Mouse (Mus musculus) hindbrain, embryonic 13.5 days (tissue): ENCODE data around the gene Anp32e. TPM values are rescaled to one million over a fixed set of nuclear protein-coding genes. Genes with fewer than 3 reads are reported as not detected.

Experiments used
- ATAC-seq: fragments of 200-750 bp; cut with Nextera tagmentation; 2 replicates; pipeline ENCODE4 v1.8.0; 2017; ENCODE audit warnings: moderate TSS enrichment; ENCODE audit not compliant: low FRiP score
- H3K27ac ChIP-seq: fragments of 300-500 bp; sonication (generic); 2 replicates; pipeline ENCODE4 v1.5.1; 2015; ENCODE audit warnings: inconsistent platforms, mild to moderate bottlenecking, moderate library complexity
- H3K27me3 ChIP-seq: fragments of 300-500 bp; sonication (generic); 2 replicates; pipeline ENCODE4 v1.6.1; 2015; ENCODE audit warnings: mild to moderate bottlenecking, inconsistent platforms
- H3K36me3 ChIP-seq: fragments of 300-500 bp; sonication (generic); 2 replicates; pipeline ENCODE4 v1.6.1; 2015; ENCODE audit warnings: mild to moderate bottlenecking, inconsistent platforms
- H3K4me1 ChIP-seq: fragments of 300-500 bp; sonication (generic); replicated peaks from 2 replicates; pipeline ENCODE4 v1.6.1; 2015; ENCODE audit warnings: inconsistent platforms
- H3K4me2 ChIP-seq: fragments of 300-500 bp; sonication (generic); 2 replicates; pipeline ENCODE4 v1.6.1; 2015; ENCODE audit warnings: inconsistent platforms, mild to moderate bottlenecking, moderate library complexity
- H3K4me3 ChIP-seq: fragments of 300-500 bp; sonication (generic); 2 replicates; pipeline ENCODE4 v1.5.1; 2015; ENCODE audit warnings: mild to moderate bottlenecking, inconsistent platforms
- H3K9ac ChIP-seq: fragments of 300-500 bp; sonication (generic); 2 replicates; pipeline ENCODE4 v1.6.1; 2015; ENCODE audit warnings: mild to moderate bottlenecking, inconsistent platforms
- H3K9me3 ChIP-seq: fragments of 300-500 bp; sonication (generic); 2 replicates; pipeline ENCODE4 v1.6.1; 2016; ENCODE audit warnings: inconsistent platforms
- WGBS: fragments of 180-500 bp; shearing (Covaris S2); methylation state at CpG from one replicate; pipeline ENCODE4 v1.1.7; 2015; 5-methylcytosine and 5-hydroxymethylcytosine counted together
- polyA plus RNA-seq: library from polyadenylated mRNA; unstranded; fragments of >200 nt; fragmentation: Nextera tagmentation; extraction: Ambion mirVana; gene quantifications from 2 replicates; pipeline ENCODE4 v1.2.1, GENCODE M21; 2015

Gene Anp32e
- polyA plus RNA-seq, 1 experiment from 2014 or later: 167 TPM

DNA sequence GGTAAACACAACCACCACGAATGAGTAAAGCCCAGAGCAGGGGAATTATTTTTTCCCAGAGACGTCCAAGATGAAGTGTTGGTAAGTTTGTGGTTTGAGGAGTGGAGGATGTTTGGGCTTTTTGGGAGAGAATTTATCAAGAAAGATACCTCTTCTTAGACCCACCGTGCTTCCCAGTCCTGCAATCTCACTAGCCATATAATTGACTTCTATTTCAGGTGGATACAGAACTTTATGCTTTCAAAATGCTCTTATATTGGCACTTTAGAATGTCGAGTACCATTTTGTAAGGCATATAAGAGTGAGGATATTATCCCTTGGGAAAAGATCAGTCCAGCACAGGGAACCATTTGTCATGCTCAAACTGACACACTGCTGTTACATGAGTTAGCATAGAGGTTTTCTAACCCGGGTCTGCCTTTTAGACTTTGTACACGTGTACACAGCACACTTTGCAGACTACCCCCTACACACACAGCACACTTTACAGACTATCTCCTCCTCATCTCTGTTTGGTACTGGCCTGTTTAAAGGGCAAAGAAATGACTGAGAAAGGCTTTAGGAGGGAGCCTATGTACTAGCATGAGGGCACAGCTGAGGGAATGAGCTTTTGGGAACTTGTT, 67.5 kb downstream of the Anp32e start:
- 6% methylated on average over 6 of the region's 6 CpGs for WGBS
- peak overlapping the region; percentile 98 for H3K9ac ChIP-seq
- H3K4me3 ChIP-seq: peak overlapping the region; percentile 77
- H3K4me1 ChIP-seq: peaks cover 68% of the 10 kb centered on the region
- ATAC-seq: no peak
- no peaks in the 10 kb centered on the region for H3K9me3 ChIP-seq
- peak overlapping the region; percentile 99 for H3K27ac ChIP-seq
- H3K36me3 ChIP-seq: peaks cover 13% of the 10 kb centered on the region
- no peaks in the 10 kb centered on the region for H3K27me3 ChIP-seq
- peak overlapping the region; percentile 94 for H3K4me2 ChIP-seq

Other genes with a start within 250 kb of the Anp32e start
- 0.98 and 1.0 TPM in 2 replicates for gene Adamtsl4, start 241.3 kb upstream of the Anp32e start, polyA plus RNA-seq
- 12.9 and 13.4 TPM in 2 replicates for gene Ecm1, start 189.7 kb upstream of the Anp32e start, polyA plus RNA-seq
- gene Tars2, start 169.0 kb upstream of the Anp32e start, polyA plus RNA-seq: 41.0 and 44.9 TPM in 2 replicates
- gene Rprd2, start 110.4 kb upstream of the Anp32e start, polyA plus RNA-seq: 23.8 and 24.4 TPM in 2 replicates
- 36.6 and 39.7 TPM in 2 replicates for gene Prpf3, start 73.4 kb upstream of the Anp32e start, polyA plus RNA-seq
- 331 and 342 TPM in 2 replicates for gene Mrps21, start 57.7 kb upstream of the Anp32e start, polyA plus RNA-seq
- 3.1 and 4.3 TPM in 2 replicates for gene Ciart, start 47.0 kb upstream of the Anp32e start, polyA plus RNA-seq
- 19.4 and 21.2 TPM in 2 replicates for gene BC028528, start 37.2 kb upstream of the Anp32e start, polyA plus RNA-seq
- gene Aph1a, start 35.3 kb upstream of the Anp32e start, polyA plus RNA-seq: 32.4 and 40.8 TPM in 2 replicates
- 6.5 and 10.9 TPM in 2 replicates for gene Car14, start 24.6 kb upstream of the Anp32e start, polyA plus RNA-seq
- gene Plekho1, start 66.8 kb downstream of the Anp32e start, polyA plus RNA-seq: 59.5 and 65.4 TPM in 2 replicates
- gene Vps45, start 129.2 kb downstream of the Anp32e start, polyA plus RNA-seq: 62.9 and 64.0 TPM in 2 replicates
- gene Otud7b, start 175.3 kb downstream of the Anp32e start, polyA plus RNA-seq: 11.0 and 13.6 TPM in 2 replicates
- 11.5 and 12.8 TPM in 2 replicates for gene Mtmr11, start 232.8 kb downstream of the Anp32e start, polyA plus RNA-seq
- 149 and 151 TPM in 2 replicates for gene Sf3b4, start 243.1 kb downstream of the Anp32e start, polyA plus RNA-seq